Mouse (Mus musculus) layer of hippocampus, adult 18-20 months (tissue): ENCODE data around the gene Prss46. TPM values are rescaled to one million over a fixed set of nuclear protein-coding genes. Genes with fewer than 3 reads are reported as not detected.
A peak's percentile ranks its signal among the peaks of the same experiment; 100 is the strongest.
"Not testable (repeated sequence)": the region's sequence is repeated elsewhere in the genome, so short reads cannot be mapped to it uniquely, and the experiment has no call there.

Experiments used
- DNase-seq, 2 experiments: peaks; one replicate each; pipeline ENCODE4 v3.0.0; 2022; ENCODE audit warnings: low spot score in 2 of 2
- long read RNA-seq: library from polyadenylated mRNA; stranded (forward); transcript quantifications from one replicate; pipeline ENCODE4 v2.0.0, GENCODE M21; 2021
- total RNA-seq, 2 experiments: library from RNA; stranded (reverse); gene quantifications; 2 replicates each; pipeline ENCODE4 v1.2.3; 2021

Prss46 gene
- total RNA-seq = not detected
- long read RNA-seq = 0 reads

- DNase-seq = no peak
These were observed at the start of gene Prss46 for GRCm38 (mm10) chr9:110844206-110844605. TSS of gene Prss46 (plus strand) at chr9:110844506.

- DNase-seq = no peak
These were observed 47.3 kb upstream of the Prss46 start for GRCm38 (mm10) chr9:110797013-110797412.

GRCm38 (mm10) chr9:110797866-110798265, 46.4 kb upstream of the Prss46 start, which contains the start of gene Prss42:
TSS of gene Prss42 (plus strand) at chr9:110798166.
- no peak for DNase-seq

GRCm38 (mm10) chr9:110800834-110801479, 43.3 kb upstream of the Prss46 start:
- DNase-seq = no peak

GRCm38 (mm10) chr9:110803294-110803693, 41.0 kb upstream of the Prss46 start:
- DNase-seq = no peak

GRCm38 (mm10) chr9:110810051-110810450, 34.3 kb upstream of the Prss46 start:
- no peak for DNase-seq

GRCm38 (mm10) chr9:110813789-110814188, 30.5 kb upstream of the Prss46 start, which contains the start of gene Prss44:
TSS of gene Prss44 (plus strand) at chr9:110813994.
- no peak for DNase-seq

- not testable (repeated sequence) for DNase-seq
These were observed 23.8 kb upstream of the Prss46 start for GRCm38 (mm10) chr9:110820546-110820945.

- no peak for DNase-seq
These were observed 22.9 kb upstream of the Prss46 start for GRCm38 (mm10) chr9:110821436-110821835.

GRCm38 (mm10) chr9:110825426-110825825, 18.9 kb upstream of the Prss46 start:
- no peak for DNase-seq

- no peak for DNase-seq
These were observed 18.5 kb upstream of the Prss46 start for GRCm38 (mm10) chr9:110825832-110826231.

GRCm38 (mm10) chr9:110826390-110826789, 17.9 kb upstream of the Prss46 start, which contains the start of gene Prss43:
TSS of gene Prss43 (plus strand) at chr9:110826690.
- DNase-seq = no peak

- DNase-seq = no peak
These were observed 11.3 kb upstream of the Prss46 start for GRCm38 (mm10) chr9:110833021-110833420.

- no peak for DNase-seq
These were observed 9.9 kb upstream of the Prss46 start, which contains the start of gene Prss45 for GRCm38 (mm10) chr9:110834411-110834810. TSS of gene Prss45 (plus strand) at chr9:110834588.

GRCm38 (mm10) chr9:110834961-110835360, 9.3 kb upstream of the Prss46 start:
- DNase-seq = no peak

- DNase-seq = peak in 1 of 2 experiments; percentile 46
These were observed 8.2 kb upstream of the Prss46 start for GRCm38 (mm10) chr9:110836112-110836511.

- DNase-seq = no peak
These were observed 3.4 kb upstream of the Prss46 start for GRCm38 (mm10) chr9:110840905-110841304.

GRCm38 (mm10) chr9:110841438-110841837, 2.9 kb upstream of the Prss46 start:
- DNase-seq = no peak

GRCm38 (mm10) chr9:110849162-110849561, 4.9 kb downstream of the Prss46 start:
- no peak for DNase-seq

GRCm38 (mm10) chr9:110855903-110856302, 11.6 kb downstream of the Prss46 start:
- DNase-seq = no peak

GRCm38 (mm10) chr9:110856920-110857319, 12.6 kb downstream of the Prss46 start:
- DNase-seq = no peak

- no peak for DNase-seq
These were observed 13.6 kb downstream of the Prss46 start, which contains the start of gene Prss50 for GRCm38 (mm10) chr9:110857781-110858472. TSS of gene Prss50 (plus strand) at chr9:110857967.
